16 mouse cellular contexts compared by ENCODE assay signal in genomic region chr15:11750893-11751292, GRCm38 (mm10).
"Had no signal": no experiment of that assay in that cellular context is flagged by ENCODE, and none has a peak within 500 bp of the region (broad histone marks: within the 10 kb centered on the region; RNA-seq: fewer than 3 reads in every experiment).

No protein-coding gene starts in this region.

- H3K36me3 ChIP-seq: neural tube, embryonic 13.5 days; neural tube, embryonic 15.5 days; stomach, embryonic 15.5 days had no signal

- H3K9me3 ChIP-seq: neural tube, embryonic 13.5 days; neural tube, embryonic 15.5 days; stomach, embryonic 15.5 days had no signal

- H3K27me3 ChIP-seq: neural tube, embryonic 13.5 days; neural tube, embryonic 15.5 days; stomach, embryonic 15.5 days had no signal

- H3K4me1 ChIP-seq: neural tube, embryonic 13.5 days; neural tube, embryonic 15.5 days; stomach, embryonic 15.5 days had no signal

- H3K27ac ChIP-seq: neural tube, embryonic 13.5 days; neural tube, embryonic 15.5 days; stomach, embryonic 15.5 days; stomach, postnatal 0 days had no signal

- H3K4me2 ChIP-seq: neural tube, embryonic 13.5 days; neural tube, embryonic 15.5 days; stomach, embryonic 15.5 days had no signal

- H3K9ac ChIP-seq: neural tube, embryonic 13.5 days; neural tube, embryonic 15.5 days; stomach, embryonic 15.5 days had no signal

- H3K4me3 ChIP-seq: neural tube, embryonic 13.5 days; neural tube, embryonic 15.5 days; stomach, embryonic 15.5 days had no signal

- DNase-seq: retina, postnatal 1 day; right cerebral cortex, adult 18-20 months; right cerebral cortex, postnatal 14 days; right cerebral cortex, postnatal 25 days; right cerebral cortex, postnatal 4 days; spleen, adult 18-20 months; thymus, adult 18-20 months; thymus, adult 2 months; thymus, postnatal 14 days; thymus, postnatal 25 days; thymus, postnatal 36 days; thymus, postnatal 4 days had no signal
